Mouse (Mus musculus) CH12.LX (cell line): ENCODE measurements at regions not wholly inside any gene's neighbourhood (a gene's known extent, or its start where the extent isn't known, plus 50 kb on each side); places are given as distances from the start of the nearest gene placed in this dataset.

Experiments used
- DNase-seq: peaks from one replicate; pipeline ENCODE4 v3.0.0-alpha.2; 2013; ENCODE audit errors: extremely low read depth
- H3K27ac ChIP-seq: 2 replicates; pipeline ENCODE4 v1.5.1; 2012; ENCODE audit warnings: low read depth, mild to moderate bottlenecking, control low read depth, moderate library complexity; ENCODE audit not compliant: insufficient read depth
- H3K27me3 ChIP-seq: replicated peaks from 2 replicates; pipeline ENCODE3; 2012; ENCODE audit warnings: inconsistent platforms
- H3K36me3 ChIP-seq, 2 experiments: replicated peaks in 1 of 2; 2 replicates each; pipeline versions ENCODE3 to v1.6.1; 2012; ENCODE audit warnings: inconsistent platforms in 1 of 2, low read length in 1 of 2, mild to moderate bottlenecking in 1 of 2, mixed read lengths in 1 of 2, moderate library complexity in 1 of 2; ENCODE audit not compliant: control insufficient read depth in 1 of 2, insufficient read depth in 1 of 2
- H3K4me1 ChIP-seq, 2 experiments: 2 replicates each; pipeline ENCODE4 v1.6.1; 2012; ENCODE audit warnings: inconsistent platforms in 1 of 2, moderate library complexity in 1 of 2; ENCODE audit not compliant: insufficient read depth in 2 of 2, control insufficient read depth in 1 of 2
- H3K4me2 ChIP-seq: 2 replicates; pipeline ENCODE4 v1.6.1; 2012; ENCODE audit warnings: low read depth, mild to moderate bottlenecking, control low read depth; ENCODE audit not compliant: poor library complexity, insufficient read depth, severe bottlenecking
- H3K4me3 ChIP-seq, 3 experiments: fragments of 150-350 bp in 1 of 3; sonication (generic) in 1 of 3; replicated peaks in 1 of 3; 2 replicates each; pipeline versions ENCODE3 to v1.5.1; 2011 to 2012; ENCODE audit warnings: low read depth in 2 of 3, low read length in 2 of 3, mild to moderate bottlenecking in 2 of 3, moderate library complexity in 2 of 3, control low read depth in 1 of 3, improper control_type of control experiment in 1 of 3, inconsistent platforms in 1 of 3, mixed read lengths in 1 of 3; ENCODE audit not compliant: poor library complexity in 1 of 3
- H3K79me2 ChIP-seq: replicated peaks from 2 replicates; pipeline ENCODE4 v1.6.1; 2012; ENCODE audit warnings: mild to moderate bottlenecking, moderate library complexity; ENCODE audit not compliant: control insufficient read depth, poor library complexity, insufficient read depth, severe bottlenecking; ENCODE audit errors: extremely low read depth
- H3K9ac ChIP-seq: 2 replicates; pipeline ENCODE4 v1.6.1; 2012; ENCODE audit warnings: low read depth, mild to moderate bottlenecking, control low read depth, moderate library complexity; ENCODE audit not compliant: insufficient read depth
- H3K9me3 ChIP-seq: replicated peaks from 2 replicates; pipeline ENCODE3; 2012; ENCODE audit warnings: low read length, inconsistent platforms, mixed read lengths
- BHLHE40 ChIP-seq: IDR thresholded peaks from 2 replicates; pipeline ENCODE4 v1.6.1; 2011; ENCODE audit warnings: mild to moderate bottlenecking, low read depth, low read length, improper control_type of control experiment
- CHD2 ChIP-seq: IDR thresholded peaks from 2 replicates; pipeline ENCODE4 v1.6.1; 2011; ENCODE audit warnings: low read length, improper control_type of control experiment
- CTCF ChIP-seq, 2 experiments: IDR thresholded peaks in 1 of 2; conservative IDR thresholded peaks in 1 of 2; 2 replicates each; pipeline ENCODE4 v1.5.1; 2011 to 2012; ENCODE audit warnings: low read depth in 2 of 2, low read length in 2 of 2, improper control_type of control experiment in 1 of 2, inconsistent platforms in 1 of 2, mild to moderate bottlenecking in 1 of 2, moderate library complexity in 1 of 2
- ELF1 ChIP-seq: IDR thresholded peaks from 2 replicates; pipeline ENCODE4 v1.6.1; 2014; ENCODE audit warnings: low read depth, mild to moderate bottlenecking, inconsistent platforms, low read length, improper control_type of control experiment
- EP300 ChIP-seq: IDR thresholded peaks from 2 replicates; pipeline ENCODE4 v1.6.1; 2011; ENCODE audit warnings: low read length, improper control_type of control experiment
- ETS1 ChIP-seq: conservative IDR thresholded peaks from 2 replicates; pipeline ENCODE4 v1.6.1; 2012; ENCODE audit warnings: low read depth, mild to moderate bottlenecking, inconsistent platforms, low read length, improper control_type of control experiment, moderate library complexity
- HCFC1 ChIP-seq: IDR thresholded peaks from 2 replicates; pipeline ENCODE4 v1.6.1; 2012; ENCODE audit warnings: low read depth, mild to moderate bottlenecking, inconsistent platforms, low read length, improper control_type of control experiment
- IRF4 ChIP-seq: IDR thresholded peaks from 2 replicates; pipeline ENCODE4 v1.6.1; 2014; ENCODE audit warnings: low read depth, mild to moderate bottlenecking, inconsistent platforms, low read length, improper control_type of control experiment
- JUN ChIP-seq: IDR thresholded peaks from 2 replicates; pipeline ENCODE4 v1.6.1; 2011; ENCODE audit warnings: low read depth, mild to moderate bottlenecking, low read length, improper control_type of control experiment, moderate library complexity; ENCODE audit not compliant: insufficient read depth
- JUND ChIP-seq: conservative IDR thresholded peaks from 2 replicates; pipeline ENCODE4 v1.6.1; 2011; ENCODE audit warnings: low read depth, low read length, improper control_type of control experiment
- KAT2A ChIP-seq: IDR thresholded peaks from 2 replicates; pipeline ENCODE4 v1.6.1; 2012; ENCODE audit warnings: low read length, improper control_type of control experiment, inconsistent platforms; ENCODE audit not compliant: insufficient replicate concordance
- MAX ChIP-seq: IDR thresholded peaks from 2 replicates; pipeline ENCODE4 v1.6.1; 2011; ENCODE audit warnings: low read length, improper control_type of control experiment
- MAZ ChIP-seq: IDR thresholded peaks from 2 replicates; pipeline ENCODE4 v1.6.1; 2012; ENCODE audit warnings: low read depth, mild to moderate bottlenecking, inconsistent platforms, low read length, improper control_type of control experiment, moderate library complexity
- MEF2A ChIP-seq: IDR thresholded peaks from 2 replicates; pipeline ENCODE4 v1.6.1; 2014; ENCODE audit warnings: low read depth, mild to moderate bottlenecking, inconsistent platforms, low read length, improper control_type of control experiment, borderline replicate concordance
- MXI1 ChIP-seq: IDR thresholded peaks from 2 replicates; pipeline ENCODE4 v1.6.1; 2011; ENCODE audit warnings: mild to moderate bottlenecking, low read depth, low read length, improper control_type of control experiment
- MYC ChIP-seq: IDR thresholded peaks from 2 replicates; pipeline ENCODE4 v1.6.1; 2011; ENCODE audit warnings: low read depth, mild to moderate bottlenecking, improper control_type of control experiment, low read length
- NELFE ChIP-seq: IDR thresholded peaks from 2 replicates; pipeline ENCODE4 v1.6.1; 2011; ENCODE audit warnings: low read depth, low read length, improper control_type of control experiment
- NRF1 ChIP-seq: IDR thresholded peaks from 2 replicates; pipeline ENCODE4 v1.6.1; 2014; ENCODE audit warnings: low read depth, mild to moderate bottlenecking, inconsistent platforms, low read length, improper control_type of control experiment, moderate library complexity
- PAX5 ChIP-seq: IDR thresholded peaks from 2 replicates; pipeline ENCODE4 v1.6.1; 2012; ENCODE audit warnings: low read length, inconsistent platforms, mixed read lengths
- POLR2A ChIP-seq: IDR thresholded peaks from 2 replicates; pipeline ENCODE4 v1.6.1; 2011; ENCODE audit warnings: low read depth, mild to moderate bottlenecking, improper control_type of control experiment, low read length
- POLR2AphosphoS2 ChIP-seq: IDR thresholded peaks from 2 replicates; pipeline ENCODE4 v1.6.1; 2011; ENCODE audit warnings: low read depth, low read length, improper control_type of control experiment
- RAD21 ChIP-seq: IDR thresholded peaks from 2 replicates; pipeline ENCODE4 v1.6.1; 2011; ENCODE audit warnings: low read depth, mild to moderate bottlenecking, low read length, improper control_type of control experiment, moderate library complexity
- RCOR1 ChIP-seq: conservative IDR thresholded peaks from 2 replicates; pipeline ENCODE4 v1.6.1; 2012; ENCODE audit warnings: low read depth, mild to moderate bottlenecking, inconsistent platforms, low read length, improper control_type of control experiment
- SIN3A ChIP-seq: IDR thresholded peaks from 2 replicates; pipeline ENCODE4 v1.6.1; 2012; ENCODE audit warnings: low read length, improper control_type of control experiment, inconsistent platforms
- SMC3 ChIP-seq: IDR thresholded peaks from 2 replicates; pipeline ENCODE4 v1.6.1; 2011; ENCODE audit warnings: low read depth, low read length, improper control_type of control experiment
- TCF12 ChIP-seq: IDR thresholded peaks from 2 replicates; pipeline ENCODE4 v1.6.1; 2014; ENCODE audit warnings: low read depth, mild to moderate bottlenecking, inconsistent platforms, low read length, improper control_type of control experiment
- UBTF ChIP-seq: IDR thresholded peaks from 2 replicates; pipeline ENCODE4 v1.6.1; 2012; ENCODE audit warnings: low read depth, mild to moderate bottlenecking, inconsistent platforms, low read length, improper control_type of control experiment, moderate library complexity
- USF2 ChIP-seq: conservative IDR thresholded peaks from 2 replicates; pipeline ENCODE4 v1.6.1; 2011; ENCODE audit warnings: low read depth, low read length, improper control_type of control experiment
- ZC3H11A ChIP-seq: IDR thresholded peaks from 2 replicates; pipeline ENCODE4 v1.6.1; 2012; ENCODE audit warnings: low read depth, mild to moderate bottlenecking, inconsistent platforms, low read length, improper control_type of control experiment
- ZKSCAN1 ChIP-seq: IDR thresholded peaks from 2 replicates; pipeline ENCODE4 v1.6.1; 2012; ENCODE audit warnings: low read depth, inconsistent platforms, low read length, improper control_type of control experiment, borderline replicate concordance
- ZNF384 ChIP-seq: IDR thresholded peaks from 2 replicates; pipeline ENCODE4 v1.6.1; 2012; ENCODE audit warnings: low read depth, low read length, improper control_type of control experiment, inconsistent platforms
- dilution Hi-C: fragments of 300-500 bp; cut with MboI; formaldehyde crosslinking; loops from 2 replicates; pipeline ENCODE4 v1.14.3; 2020; ENCODE audit warnings: low sequenced_read_pairs; ENCODE audit not compliant: extremely low pct_unique_long_range_greater_than_20kb, extremely low pct_ligation_motif_present
- in situ Hi-C: fragments of 300-500 bp; cut with MboI; formaldehyde crosslinking; loops from 3 replicates; pipeline ENCODE4 v1.14.3; 2019; ENCODE audit warnings: low sequenced_read_pairs, low pct_ligation_motif_present, low pct_unique_long_range_greater_than_20kb, mixed read lengths

DNA sequence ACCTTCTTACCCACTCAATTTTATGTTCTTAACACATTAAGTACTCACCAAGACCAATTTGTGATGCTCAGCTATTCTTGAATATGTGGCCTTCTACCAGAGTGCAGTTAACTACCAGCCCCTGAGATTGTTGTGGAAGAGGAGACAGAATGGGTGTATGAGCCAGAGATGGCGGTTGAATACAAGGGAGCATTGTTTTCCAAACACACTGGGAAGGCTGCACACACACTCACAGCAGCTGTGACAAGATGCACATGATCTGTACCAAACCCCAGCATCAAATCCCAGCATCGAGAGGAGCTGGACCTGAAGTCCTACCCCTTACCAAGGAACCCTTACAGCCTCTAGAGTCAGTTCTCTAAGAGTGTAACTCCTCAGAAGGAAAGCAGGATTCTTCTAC is 91.4 kb upstream of the Wscd1 start:
- TF ChIP-seq EP300 (no peak), CHD2 (no peak), ELF1 (no peak), ETS1 (no peak), JUN (no peak), MAX (no peak), IRF4 (no peak), SIN3A (no peak), MEF2A (no peak), MYC (no peak), CTCF (conservative IDR thresholded peaks at IDR 0.05 in 1 of 2, IDR thresholded peaks at IDR 0.05 in 1 of 2; ENCODE audit: low read depth in 2 of 2, low read length in 2 of 2) (no peak), ZNF384 (no peak), BHLHE40 (no peak), POLR2A (no peak), SMC3 (no peak)
- H3K27me3 ChIP-seq = peaks cover 73% of the 10 kb centered on the region
- DNase-seq = no peak
- in situ Hi-C loops = no loop called here
- no peak overlapping the region for H3K4me3 ChIP-seq
- H3K4me1 ChIP-seq = no peaks in the 10 kb centered on the region
- H3K27ac ChIP-seq = no peak overlapping the region
- H3K4me2 ChIP-seq = no peak overlapping the region
- H3K9ac ChIP-seq = no peak overlapping the region
- H3K9me3 ChIP-seq = no peaks in the 10 kb centered on the region
- no peaks in the 10 kb centered on the region for H3K79me2 ChIP-seq
- no peaks in the 10 kb centered on the region for H3K36me3 ChIP-seq
- dilution Hi-C loops = no loop called here

DNA sequence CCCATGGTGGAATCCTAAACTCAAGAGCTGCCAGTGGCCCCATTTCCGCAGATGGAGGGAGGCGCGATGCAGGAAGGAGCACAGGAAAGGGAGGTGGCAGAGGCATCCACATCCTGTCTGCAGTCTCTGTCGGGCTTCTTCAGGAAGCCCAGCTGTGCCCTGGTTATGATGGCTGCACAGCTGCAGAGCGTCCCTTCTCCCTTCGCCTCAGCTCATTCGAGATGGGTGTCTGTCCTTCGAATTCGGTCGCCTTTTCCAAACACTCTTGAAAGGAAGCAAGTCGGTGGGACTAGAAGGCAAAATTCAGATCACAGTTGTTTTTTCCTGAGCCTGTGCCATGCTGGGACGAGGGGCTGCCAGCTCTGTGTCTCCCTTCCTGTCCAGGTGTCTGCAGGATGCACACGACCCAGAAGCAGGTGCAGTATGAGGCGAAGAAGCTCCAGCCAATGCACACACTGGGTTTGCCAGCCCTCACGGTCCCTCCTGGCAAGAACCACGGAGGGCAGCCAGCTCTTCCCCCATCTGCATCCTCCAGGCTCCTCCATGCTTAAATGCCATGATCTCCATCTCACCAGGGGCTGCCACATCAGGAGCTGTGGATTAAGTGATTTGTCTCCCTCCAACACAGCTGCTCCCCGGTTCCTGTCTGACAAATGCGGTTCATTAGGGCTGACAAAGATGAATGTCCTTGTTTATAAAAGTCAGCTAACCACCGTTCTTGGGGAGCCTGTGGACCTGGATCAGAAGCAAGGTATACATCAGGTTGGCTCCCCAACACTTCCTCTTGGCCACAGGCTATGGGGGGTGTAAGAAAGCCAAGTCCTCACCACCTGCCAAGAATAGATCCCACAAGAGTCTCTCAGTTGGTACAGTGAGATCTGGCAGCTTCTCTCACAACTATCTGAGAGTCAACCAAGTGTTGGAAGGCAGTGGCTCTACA is 79.3 kb upstream of the Wscd1 start:
- TF ChIP-seq BHLHE40 (no peak), PAX5 (no peak), JUND (no peak), MAZ (no peak), MXI1 (no peak), KAT2A (no peak), RCOR1 (no peak), HCFC1 (no peak), POLR2AphosphoS2 (no peak), TCF12 (no peak), UBTF (no peak), USF2 (no peak), NELFE (no peak), NRF1 (no peak), RAD21 (no peak), ZC3H11A (no peak), ZNF384 (no peak), EP300 (no peak), ZKSCAN1 (no peak)
- Histone ChIP-seq H3K27ac (no peak overlapping the region), H3K27me3 (peaks cover 87% of the 10 kb centered on the region), H3K4me2 (no peak overlapping the region), H3K4me1 (no peaks in the 10 kb centered on the region), H3K36me3 (no peaks in the 10 kb centered on the region), H3K9me3 (no peaks in the 10 kb centered on the region), H3K79me2 (no peaks in the 10 kb centered on the region), H3K4me3 (no peak overlapping the region), H3K9ac (no peak overlapping the region)
- no peak for DNase-seq
- dilution Hi-C loops (no loop called here), in situ Hi-C loops (loop anchor here (10.0 kb wide), 1 partner anchor 354 kb away; no protein-coding TSS in a partner anchor)
